Mouse (Mus musculus): ENCODE measurements around the gene Zkscan17. TPM values are rescaled to one million over a fixed set of nuclear protein-coding genes. Genes with fewer than 3 reads are reported as not detected.
A peak's percentile ranks its signal among the peaks of the same experiment; 100 is the strongest.

Gene Zkscan17
- total RNA-seq, 2 experiments from 2014 or later: 1.7 to 3.0 TPM

- ATAC-seq (replicated peaks; ENCODE audit: low FRiP score, poor library complexity, severe bottlenecking): no peak
Measured at GRCm38 (mm10) chr11:59524150-59524549, 2.4 kb downstream of the Zkscan17 start.

- ATAC-seq (replicated peaks; ENCODE audit: low FRiP score, poor library complexity, severe bottlenecking): no peak
Measured at GRCm38 (mm10) chr11:59519741-59520495, 6.6 kb downstream of the Zkscan17 start.

DNA sequence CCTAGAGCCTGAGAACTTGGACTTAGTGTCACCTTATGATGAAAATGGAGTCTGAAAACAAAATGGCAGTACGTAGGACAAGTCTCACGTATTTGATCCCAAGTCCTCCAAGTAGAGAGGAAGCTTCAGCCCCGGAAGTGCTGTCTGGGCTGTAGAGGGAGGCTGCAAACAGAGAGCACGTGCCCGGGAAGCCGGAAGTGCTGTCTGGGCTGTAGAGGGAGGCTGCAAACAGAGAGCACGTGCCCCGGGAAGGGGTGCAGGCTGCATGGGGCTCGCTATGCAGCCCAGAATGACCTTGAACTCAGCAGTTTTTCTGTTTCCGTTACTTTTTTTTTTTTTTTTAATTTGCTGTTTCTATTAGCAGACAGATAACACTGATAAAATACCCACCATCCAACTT lies 8.3 kb downstream of the Zkscan17 start:
- ATAC-seq (replicated peaks; ENCODE audit: low FRiP score, poor library complexity, severe bottlenecking): no peak

DNA sequence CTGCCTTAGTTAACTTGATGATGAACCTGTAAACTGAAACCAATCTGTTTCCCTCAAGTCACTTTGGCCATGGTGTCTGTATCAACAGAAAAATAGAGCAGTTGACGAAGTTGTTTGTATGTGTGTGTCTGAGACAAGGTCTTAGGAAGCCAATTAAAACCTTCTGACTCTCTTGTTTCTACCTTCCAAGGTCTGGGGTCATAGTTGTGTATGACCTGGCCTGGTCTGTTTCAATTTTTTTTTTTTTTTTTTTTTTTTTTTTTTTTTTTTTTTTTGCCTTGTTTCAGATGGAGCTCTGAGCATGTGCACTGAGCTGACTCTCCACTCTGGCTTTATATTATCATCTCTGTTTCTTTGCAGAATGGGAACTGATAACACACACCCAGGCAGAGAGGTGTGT lies 9.1 kb downstream of the Zkscan17 start:
- ATAC-seq (replicated peaks; ENCODE audit: low FRiP score, poor library complexity, severe bottlenecking): no peak

DNA sequence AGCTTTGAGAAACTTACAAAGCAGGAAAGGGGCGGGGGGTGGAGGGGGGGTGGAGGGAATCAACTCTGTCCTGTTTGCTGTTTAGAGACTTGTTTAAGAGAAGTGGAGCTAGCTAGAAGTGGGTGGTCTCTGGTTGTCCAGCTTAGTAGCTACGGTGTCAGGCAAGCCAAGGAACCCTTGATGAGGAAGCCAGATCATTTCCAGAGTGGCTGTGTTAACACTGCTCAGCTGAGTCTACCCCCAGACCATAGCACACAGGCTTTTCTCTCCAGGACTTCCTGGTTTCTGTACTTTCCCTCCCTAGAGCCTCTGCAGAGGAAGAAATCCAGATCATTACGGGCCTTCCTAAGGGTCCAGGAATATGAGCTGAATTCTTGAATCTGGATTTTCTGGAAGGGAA lies 11.8 kb downstream of the Zkscan17 start:
- no peak for ATAC-seq (replicated peaks; ENCODE audit: low FRiP score, poor library complexity, severe bottlenecking)

DNA sequence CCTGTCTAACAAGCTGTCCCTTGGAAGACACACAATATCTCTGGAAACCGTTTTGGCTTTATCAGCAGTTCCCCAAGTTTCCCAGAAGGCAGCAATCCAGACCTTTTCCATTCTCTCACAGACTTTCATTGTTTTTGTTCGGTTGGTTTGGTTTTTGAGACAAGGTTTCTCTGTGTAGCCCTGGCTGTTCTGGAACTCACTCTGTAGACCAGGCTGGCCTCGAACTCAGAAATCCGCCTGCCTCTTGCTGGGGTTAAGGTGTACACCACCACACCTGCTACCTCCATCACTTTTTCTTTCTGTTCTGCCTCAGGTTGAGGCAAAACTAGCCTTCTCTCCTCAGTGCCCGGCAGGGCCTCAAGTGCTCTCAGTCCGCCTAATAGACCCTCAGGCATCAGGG lies 12.2 kb downstream of the Zkscan17 start:
- ATAC-seq (replicated peaks; ENCODE audit: low FRiP score, poor library complexity, severe bottlenecking): no peak

DNA sequence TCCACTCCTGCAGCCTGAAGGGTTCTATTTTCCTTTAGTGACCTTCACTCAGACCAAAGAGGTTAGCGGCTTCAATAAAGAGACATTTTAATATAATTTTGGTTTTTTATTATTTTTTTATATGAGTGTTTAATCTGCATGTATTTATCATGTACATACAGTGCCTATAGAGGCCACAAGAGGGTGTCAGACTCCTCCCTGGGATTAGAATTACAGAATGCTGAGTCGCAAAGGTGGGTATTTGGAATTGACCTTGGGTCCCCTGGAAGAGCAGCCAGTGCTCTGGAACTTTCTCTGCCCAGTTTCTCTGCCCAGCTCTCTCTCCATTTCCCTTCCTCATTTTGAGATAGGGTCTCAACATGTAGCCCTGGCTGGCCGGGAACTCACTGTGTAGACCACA lies 13.0 kb downstream of the Zkscan17 start:
- ATAC-seq (replicated peaks; ENCODE audit: low FRiP score, poor library complexity, severe bottlenecking): no peak

DNA sequence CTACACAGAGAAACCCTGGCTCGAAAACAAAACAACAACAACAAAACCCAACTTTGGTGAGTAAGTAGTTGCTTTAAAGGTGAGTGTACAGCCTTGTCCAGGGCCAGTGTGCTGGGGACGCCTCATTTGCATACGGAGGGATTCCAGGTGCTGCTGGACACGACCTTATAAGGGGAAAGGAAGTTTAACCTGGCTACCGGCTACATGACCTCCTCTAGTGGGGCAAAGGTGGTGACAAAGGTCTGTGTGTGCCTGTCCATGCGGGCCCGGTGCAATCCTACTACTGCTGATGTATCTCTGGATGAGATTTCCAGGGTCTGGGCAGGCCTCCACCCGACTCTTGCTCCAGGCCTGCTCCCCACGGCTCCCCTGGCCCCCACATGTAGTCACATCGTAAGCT lies 13.8 kb downstream of the Zkscan17 start:
- ATAC-seq (replicated peaks; ENCODE audit: low FRiP score, poor library complexity, severe bottlenecking): no peak

DNA sequence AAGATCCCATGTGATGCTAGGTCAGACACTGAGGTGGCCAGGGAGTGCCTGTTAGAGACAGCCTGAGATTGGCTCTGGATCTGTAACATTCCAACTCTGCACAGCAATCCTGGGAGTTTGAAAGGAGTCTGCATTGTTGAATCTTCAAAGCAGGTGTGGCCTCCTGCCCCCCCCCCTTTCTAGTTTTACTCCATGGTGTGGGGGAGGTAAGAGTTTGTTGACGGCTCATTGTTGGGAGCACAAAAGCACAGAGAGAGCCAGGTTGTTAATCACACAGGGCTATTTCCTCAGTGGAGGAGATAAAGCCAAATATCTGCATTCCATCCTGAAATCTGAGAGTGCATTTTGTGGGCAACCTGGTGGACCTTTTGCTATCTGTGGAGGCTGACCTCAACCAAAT lies 15.0 kb downstream of the Zkscan17 start:
- no peak for ATAC-seq (replicated peaks; ENCODE audit: low FRiP score, poor library complexity, severe bottlenecking)

- no peak for ATAC-seq (replicated peaks; ENCODE audit: low FRiP score, poor library complexity, severe bottlenecking)
Measured at GRCm38 (mm10) chr11:59506713-59507074, 19.9 kb downstream of the Zkscan17 start.

DNA sequence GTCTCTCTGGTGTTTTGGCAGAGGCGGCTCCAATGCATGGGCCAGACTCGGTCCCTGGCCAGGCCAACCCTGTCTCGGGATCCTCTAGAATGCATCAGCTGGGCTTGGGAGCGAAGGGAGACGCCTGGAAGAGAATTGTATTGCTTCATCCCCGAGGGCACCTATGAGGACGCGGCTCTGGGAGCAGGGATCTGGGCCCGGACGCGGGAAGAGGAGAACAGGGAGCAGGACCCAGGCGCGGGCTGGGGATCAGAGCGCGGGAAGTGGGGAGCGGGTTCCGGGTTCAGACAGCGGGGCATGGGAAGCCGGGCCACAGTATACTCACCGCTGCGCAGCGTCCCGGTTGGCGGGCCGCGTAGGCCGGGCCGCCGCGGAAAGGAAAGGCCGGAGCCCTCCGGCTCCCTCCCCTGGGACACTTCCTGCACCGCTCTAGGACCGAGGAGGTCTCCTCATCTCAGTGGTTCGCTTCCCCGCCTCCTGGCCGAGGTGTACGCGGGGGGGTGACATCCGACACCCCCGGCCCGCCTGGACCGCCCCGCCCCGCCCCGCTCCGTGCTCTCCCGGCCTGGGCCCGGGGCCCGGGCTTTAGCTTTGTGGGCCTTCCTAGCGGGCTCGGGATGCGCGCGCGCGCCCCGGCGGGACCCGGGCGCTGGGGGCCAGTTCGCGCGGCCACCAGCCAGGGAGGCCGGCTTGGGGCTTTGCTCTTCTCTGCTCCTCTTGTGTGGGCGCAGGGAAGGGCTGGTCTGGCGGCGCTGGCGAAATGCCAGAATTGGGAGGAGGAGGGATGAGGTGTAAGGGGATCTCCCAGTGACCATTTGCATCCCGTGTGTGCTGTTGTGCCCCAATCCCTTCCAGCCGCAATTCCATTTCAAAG lies 20.5 kb downstream of the Zkscan17 start:
- 0 out of 2 replicates have a peak, but pooled peaks have one; percentile 26 for ATAC-seq (replicated peaks; ENCODE audit: low FRiP score, poor library complexity, severe bottlenecking)

DNA sequence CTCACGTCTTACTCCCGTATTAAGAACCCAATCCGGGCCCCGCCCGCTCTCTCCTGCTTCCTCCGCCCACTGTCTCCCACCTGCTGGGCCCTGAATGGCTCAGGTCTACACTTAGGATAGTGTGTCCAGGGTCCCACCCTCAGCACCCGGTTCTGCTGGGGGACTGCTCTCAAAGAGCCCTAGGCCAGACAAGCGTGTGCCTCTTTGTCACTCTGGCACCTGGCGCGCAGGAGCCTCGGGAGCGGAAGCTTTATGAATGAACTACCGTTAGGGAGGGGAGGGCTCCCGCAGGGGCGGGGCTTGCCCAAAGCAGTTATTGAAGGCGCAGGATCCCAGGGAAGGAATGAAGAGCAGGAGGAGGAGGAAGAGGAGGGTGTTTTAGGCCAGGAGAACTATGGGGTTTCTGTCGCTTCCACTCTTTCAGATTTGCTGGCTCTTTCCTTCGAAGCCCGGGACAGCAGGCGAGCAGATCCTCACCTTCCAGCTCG lies 21.2 kb downstream of the Zkscan17 start:
- peak; percentile 48 for ATAC-seq (replicated peaks; ENCODE audit: low FRiP score, poor library complexity, severe bottlenecking)

- ATAC-seq (replicated peaks; ENCODE audit: low FRiP score, poor library complexity, severe bottlenecking): no peak
Measured at GRCm38 (mm10) chr11:59501978-59502700, 24.4 kb downstream of the Zkscan17 start.

DNA sequence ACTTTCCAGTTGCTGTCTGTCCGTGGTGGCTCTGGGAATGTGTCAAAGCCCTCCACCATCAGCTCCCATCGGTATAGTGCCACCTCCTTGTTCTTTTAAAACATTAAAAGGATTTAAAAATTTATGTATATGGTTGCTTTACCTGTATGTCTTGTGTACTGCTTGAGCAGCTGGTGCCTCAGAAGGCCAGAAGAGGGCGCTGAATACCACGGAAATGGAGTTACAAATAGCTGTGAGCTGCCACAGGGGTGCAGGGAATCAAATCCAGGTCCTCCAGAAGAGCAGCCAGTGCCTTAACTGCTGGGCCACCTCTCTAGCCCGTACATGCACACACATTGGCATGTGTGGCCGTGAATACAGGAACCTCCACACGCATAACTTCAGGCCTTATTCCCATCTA lies 28.8 kb downstream of the Zkscan17 start:
- no peak for ATAC-seq (replicated peaks; ENCODE audit: low FRiP score, poor library complexity, severe bottlenecking)

DNA sequence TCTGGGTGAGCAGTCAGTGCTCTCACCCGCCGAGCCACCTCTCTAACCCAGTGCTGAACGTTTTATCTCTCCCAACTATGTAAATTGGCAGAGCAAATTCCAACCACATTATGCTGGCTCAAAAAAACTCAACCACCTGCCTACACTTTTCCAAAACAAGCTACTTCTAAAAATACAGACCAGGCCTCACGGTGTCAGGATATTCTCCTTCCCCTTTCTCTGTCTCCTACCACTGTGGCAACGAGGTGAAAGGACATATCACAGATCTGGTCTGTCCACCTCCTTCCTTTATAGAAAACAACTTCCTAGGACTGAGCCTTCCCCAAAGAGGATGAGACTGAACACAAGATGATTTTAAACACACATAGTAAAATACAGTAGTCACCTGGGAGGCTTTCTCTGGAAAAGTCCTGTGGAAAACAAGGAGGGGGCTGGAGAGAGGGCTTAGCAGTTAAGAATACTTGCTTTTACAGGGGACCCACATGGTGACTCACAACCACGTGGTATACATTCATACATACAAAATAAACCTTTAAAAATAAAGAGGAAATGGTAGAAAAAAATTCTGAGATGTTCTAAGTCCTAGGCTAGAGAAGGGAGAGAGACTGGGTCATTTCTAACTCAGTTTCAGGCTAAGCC lies 29.8 kb downstream of the Zkscan17 start:
- no peak for ATAC-seq (replicated peaks; ENCODE audit: low FRiP score, poor library complexity, severe bottlenecking)

GRCm38 (mm10) chr11:59486222-59486621 lies 40.3 kb downstream of the Zkscan17 start:
- ATAC-seq (replicated peaks; ENCODE audit: low FRiP score, poor library complexity, severe bottlenecking): no peak

GRCm38 (mm10) chr11:59485641-59486040 lies 40.9 kb downstream of the Zkscan17 start:
- no peak for ATAC-seq (replicated peaks; ENCODE audit: low FRiP score, poor library complexity, severe bottlenecking)

GRCm38 (mm10) chr11:59483212-59483611 lies 43.3 kb downstream of the Zkscan17 start:
- ATAC-seq (replicated peaks; ENCODE audit: low FRiP score, poor library complexity, severe bottlenecking): no peak

GRCm38 (mm10) chr11:59477240-59477639 lies 49.3 kb downstream of the Zkscan17 start:
- ATAC-seq (replicated peaks; ENCODE audit: low FRiP score, poor library complexity, severe bottlenecking): no peak

DNA sequence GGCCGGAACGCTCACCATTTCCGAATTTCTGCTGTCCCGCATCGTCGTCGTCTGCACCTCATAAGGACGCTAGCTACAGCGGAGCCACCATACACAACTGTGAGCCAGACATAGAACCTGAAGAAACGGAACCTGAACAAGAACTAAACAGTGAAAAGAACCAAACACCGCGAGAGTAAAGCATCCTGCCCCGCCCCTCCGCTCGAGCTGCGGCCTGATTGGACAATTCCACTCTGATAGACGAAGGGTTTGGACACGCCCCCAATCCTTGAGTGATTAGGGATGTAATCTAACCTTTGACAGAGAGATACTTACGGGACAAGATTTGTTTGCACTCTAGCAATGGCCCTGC lies 54.2 kb downstream of the Zkscan17 start, which contains the start of gene Zfp867:
Gene Zfp867 (minus strand): TSS at position 149 of the 352 bp plus-strand sequence.
- ATAC-seq (replicated peaks; ENCODE audit: low FRiP score, poor library complexity, severe bottlenecking): peak; percentile 73
